Mouse (Mus musculus) CH12.LX (cell line): ENCODE measurements at regions not wholly inside any gene's neighbourhood (a gene's known extent, or its start where the extent isn't known, plus 50 kb on each side); places are given as distances from the start of the nearest gene placed in this dataset.

Source experiments
- DNase-seq: peaks from one replicate; pipeline ENCODE4 v3.0.0-alpha.2; 2013; ENCODE audit errors: extremely low read depth
- H3K27ac ChIP-seq: 2 replicates; pipeline ENCODE4 v1.5.1; 2012; ENCODE audit warnings: low read depth, mild to moderate bottlenecking, control low read depth, moderate library complexity; ENCODE audit not compliant: insufficient read depth
- H3K27me3 ChIP-seq: replicated peaks from 2 replicates; pipeline ENCODE3; 2012; ENCODE audit warnings: inconsistent platforms
- H3K36me3 ChIP-seq, 2 experiments: replicated peaks in 1 of 2; 2 replicates each; pipeline versions ENCODE3 to v1.6.1; 2012; ENCODE audit warnings: inconsistent platforms in 1 of 2, low read length in 1 of 2, mild to moderate bottlenecking in 1 of 2, mixed read lengths in 1 of 2, moderate library complexity in 1 of 2; ENCODE audit not compliant: control insufficient read depth in 1 of 2, insufficient read depth in 1 of 2
- H3K4me1 ChIP-seq, 2 experiments: 2 replicates each; pipeline ENCODE4 v1.6.1; 2012; ENCODE audit warnings: inconsistent platforms in 1 of 2, moderate library complexity in 1 of 2; ENCODE audit not compliant: insufficient read depth in 2 of 2, control insufficient read depth in 1 of 2
- H3K4me2 ChIP-seq: 2 replicates; pipeline ENCODE4 v1.6.1; 2012; ENCODE audit warnings: low read depth, mild to moderate bottlenecking, control low read depth; ENCODE audit not compliant: poor library complexity, insufficient read depth, severe bottlenecking
- H3K4me3 ChIP-seq, 3 experiments: fragments of 150-350 bp in 1 of 3; sonication (generic) in 1 of 3; replicated peaks in 1 of 3; 2 replicates each; pipeline versions ENCODE3 to v1.5.1; 2011 to 2012; ENCODE audit warnings: low read depth in 2 of 3, low read length in 2 of 3, mild to moderate bottlenecking in 2 of 3, moderate library complexity in 2 of 3, control low read depth in 1 of 3, improper control_type of control experiment in 1 of 3, inconsistent platforms in 1 of 3, mixed read lengths in 1 of 3; ENCODE audit not compliant: poor library complexity in 1 of 3
- H3K79me2 ChIP-seq: replicated peaks from 2 replicates; pipeline ENCODE4 v1.6.1; 2012; ENCODE audit warnings: mild to moderate bottlenecking, moderate library complexity; ENCODE audit not compliant: control insufficient read depth, poor library complexity, insufficient read depth, severe bottlenecking; ENCODE audit errors: extremely low read depth
- H3K9ac ChIP-seq: 2 replicates; pipeline ENCODE4 v1.6.1; 2012; ENCODE audit warnings: low read depth, mild to moderate bottlenecking, control low read depth, moderate library complexity; ENCODE audit not compliant: insufficient read depth
- H3K9me3 ChIP-seq: replicated peaks from 2 replicates; pipeline ENCODE3; 2012; ENCODE audit warnings: low read length, inconsistent platforms, mixed read lengths
- BHLHE40 ChIP-seq: IDR thresholded peaks from 2 replicates; pipeline ENCODE4 v1.6.1; 2011; ENCODE audit warnings: mild to moderate bottlenecking, low read depth, low read length, improper control_type of control experiment
- CHD2 ChIP-seq: IDR thresholded peaks from 2 replicates; pipeline ENCODE4 v1.6.1; 2011; ENCODE audit warnings: low read length, improper control_type of control experiment
- CTCF ChIP-seq, 2 experiments: IDR thresholded peaks in 1 of 2; conservative IDR thresholded peaks in 1 of 2; 2 replicates each; pipeline ENCODE4 v1.5.1; 2011 to 2012; ENCODE audit warnings: low read depth in 2 of 2, low read length in 2 of 2, improper control_type of control experiment in 1 of 2, inconsistent platforms in 1 of 2, mild to moderate bottlenecking in 1 of 2, moderate library complexity in 1 of 2
- ELF1 ChIP-seq: IDR thresholded peaks from 2 replicates; pipeline ENCODE4 v1.6.1; 2014; ENCODE audit warnings: low read depth, mild to moderate bottlenecking, inconsistent platforms, low read length, improper control_type of control experiment
- GABPA ChIP-seq: IDR thresholded peaks from 2 replicates; pipeline ENCODE4 v1.6.1; 2012; ENCODE audit warnings: low read depth, low read length, improper control_type of control experiment, inconsistent platforms; ENCODE audit not compliant: insufficient replicate concordance
- HCFC1 ChIP-seq: IDR thresholded peaks from 2 replicates; pipeline ENCODE4 v1.6.1; 2012; ENCODE audit warnings: low read depth, mild to moderate bottlenecking, inconsistent platforms, low read length, improper control_type of control experiment
- IRF4 ChIP-seq: IDR thresholded peaks from 2 replicates; pipeline ENCODE4 v1.6.1; 2014; ENCODE audit warnings: low read depth, mild to moderate bottlenecking, inconsistent platforms, low read length, improper control_type of control experiment
- JUN ChIP-seq: IDR thresholded peaks from 2 replicates; pipeline ENCODE4 v1.6.1; 2011; ENCODE audit warnings: low read depth, mild to moderate bottlenecking, low read length, improper control_type of control experiment, moderate library complexity; ENCODE audit not compliant: insufficient read depth
- KAT2A ChIP-seq: IDR thresholded peaks from 2 replicates; pipeline ENCODE4 v1.6.1; 2012; ENCODE audit warnings: low read length, improper control_type of control experiment, inconsistent platforms; ENCODE audit not compliant: insufficient replicate concordance
- MAFK ChIP-seq: IDR thresholded peaks from 2 replicates; pipeline ENCODE4 v1.6.1; 2011; ENCODE audit warnings: low read length, improper control_type of control experiment; ENCODE audit not compliant: insufficient replicate concordance
- MEF2A ChIP-seq: IDR thresholded peaks from 2 replicates; pipeline ENCODE4 v1.6.1; 2014; ENCODE audit warnings: low read depth, mild to moderate bottlenecking, inconsistent platforms, low read length, improper control_type of control experiment, borderline replicate concordance
- MXI1 ChIP-seq: IDR thresholded peaks from 2 replicates; pipeline ENCODE4 v1.6.1; 2011; ENCODE audit warnings: mild to moderate bottlenecking, low read depth, low read length, improper control_type of control experiment
- MYC ChIP-seq: IDR thresholded peaks from 2 replicates; pipeline ENCODE4 v1.6.1; 2011; ENCODE audit warnings: low read depth, mild to moderate bottlenecking, improper control_type of control experiment, low read length
- NELFE ChIP-seq: IDR thresholded peaks from 2 replicates; pipeline ENCODE4 v1.6.1; 2011; ENCODE audit warnings: low read depth, low read length, improper control_type of control experiment
- POLR2A ChIP-seq: IDR thresholded peaks from 2 replicates; pipeline ENCODE4 v1.6.1; 2011; ENCODE audit warnings: low read depth, mild to moderate bottlenecking, improper control_type of control experiment, low read length
- RAD21 ChIP-seq: IDR thresholded peaks from 2 replicates; pipeline ENCODE4 v1.6.1; 2011; ENCODE audit warnings: low read depth, mild to moderate bottlenecking, low read length, improper control_type of control experiment, moderate library complexity
- RCOR1 ChIP-seq: conservative IDR thresholded peaks from 2 replicates; pipeline ENCODE4 v1.6.1; 2012; ENCODE audit warnings: low read depth, mild to moderate bottlenecking, inconsistent platforms, low read length, improper control_type of control experiment
- SIN3A ChIP-seq: IDR thresholded peaks from 2 replicates; pipeline ENCODE4 v1.6.1; 2012; ENCODE audit warnings: low read length, improper control_type of control experiment, inconsistent platforms
- TBP ChIP-seq: conservative IDR thresholded peaks from 2 replicates; pipeline ENCODE4 v1.6.1; 2011; ENCODE audit warnings: low read depth, low read length, improper control_type of control experiment
- USF2 ChIP-seq: conservative IDR thresholded peaks from 2 replicates; pipeline ENCODE4 v1.6.1; 2011; ENCODE audit warnings: low read depth, low read length, improper control_type of control experiment
- ZMIZ1 ChIP-seq: IDR thresholded peaks from 2 replicates; pipeline ENCODE4 v1.6.1; 2012; ENCODE audit warnings: low read depth, mild to moderate bottlenecking, inconsistent platforms, low read length, improper control_type of control experiment
- dilution Hi-C: fragments of 300-500 bp; cut with MboI; formaldehyde crosslinking; loops from 2 replicates; pipeline ENCODE4 v1.14.3; 2020; ENCODE audit warnings: low sequenced_read_pairs; ENCODE audit not compliant: extremely low pct_unique_long_range_greater_than_20kb, extremely low pct_ligation_motif_present
- in situ Hi-C: fragments of 300-500 bp; cut with MboI; formaldehyde crosslinking; loops from 3 replicates; pipeline ENCODE4 v1.14.3; 2019; ENCODE audit warnings: low sequenced_read_pairs, low pct_ligation_motif_present, low pct_unique_long_range_greater_than_20kb, mixed read lengths

DNA sequence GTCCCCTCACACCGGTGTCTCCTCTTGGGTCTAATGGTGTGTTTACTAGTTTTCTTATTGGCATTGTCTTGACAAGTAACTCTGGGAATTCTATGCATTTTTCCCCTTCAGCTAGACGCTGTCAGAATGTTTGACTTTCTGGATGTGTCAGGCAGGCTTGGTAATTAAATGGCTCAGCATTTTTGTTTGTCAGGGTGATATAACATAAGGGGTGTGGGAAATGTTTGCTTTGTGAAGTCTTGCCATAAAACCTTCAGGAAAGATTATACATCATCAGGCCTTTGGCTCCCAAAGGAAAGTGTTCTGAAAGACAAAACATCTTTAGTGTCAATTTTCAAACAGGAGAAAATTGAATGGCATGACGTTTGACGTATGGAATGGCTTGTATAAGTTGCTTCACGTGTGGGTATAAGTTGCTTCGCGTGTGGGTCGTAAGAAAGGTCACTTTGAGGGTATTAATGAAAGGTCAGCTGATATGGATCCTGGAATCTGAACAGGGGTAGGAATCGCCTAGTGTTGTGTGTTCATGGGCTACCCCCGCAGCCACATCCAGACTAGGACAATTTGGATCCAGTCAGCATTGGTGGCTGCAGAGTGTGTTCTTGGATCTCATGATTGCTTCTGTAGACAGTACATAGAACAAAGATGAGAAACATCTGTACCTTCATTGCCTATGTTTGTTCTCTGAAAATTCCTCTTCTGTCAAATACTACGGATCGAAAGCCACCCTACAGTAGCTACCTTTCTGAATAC lies 349.6 kb downstream of the Tmem232 start:
- Histone ChIP-seq H3K4me1 (no peaks in the 10 kb centered on the region; a peak in 1 of 4 replicates), H3K9ac (no peak overlapping the region), H3K36me3 (no peaks in the 10 kb centered on the region), H3K4me2 (no peak overlapping the region), H3K9me3 (no peaks in the 10 kb centered on the region), H3K79me2 (no peaks in the 10 kb centered on the region), H3K4me3 (no peak overlapping the region), H3K27ac (no peak overlapping the region), H3K27me3 (no peaks in the 10 kb centered on the region)
- DNase-seq = no peak
- in situ Hi-C loops = no loop called here
- dilution Hi-C loops = no loop called here
- TF ChIP-seq ELF1 (no peak), SIN3A (no peak), HCFC1 (no peak), KAT2A (no peak), MYC (no peak), BHLHE40 (no peak), MEF2A (no peak), CHD2 (no peak), RCOR1 (no peak)

DNA sequence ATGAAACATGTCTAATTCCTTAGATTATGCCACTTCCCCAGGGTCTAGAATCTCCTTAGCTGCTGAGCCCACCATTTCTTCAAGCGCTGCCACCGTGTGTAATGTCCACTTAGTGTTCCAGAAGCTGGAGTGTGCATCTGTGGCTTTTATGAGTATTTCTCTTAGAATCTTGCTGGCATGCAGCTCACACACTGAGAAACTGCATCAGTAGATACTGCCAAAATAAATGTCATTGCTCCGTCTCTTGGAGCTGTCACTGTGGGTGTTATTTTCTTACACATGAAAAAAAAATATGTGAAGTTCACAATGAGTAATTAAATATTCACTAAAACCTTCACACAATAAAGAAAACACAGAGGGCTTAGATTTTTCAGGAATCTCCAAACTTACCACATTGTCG lies 345.3 kb upstream of the 4930583I09Rik start:
- no peaks in the 10 kb centered on the region for H3K36me3 ChIP-seq
- H3K27ac ChIP-seq = no peak overlapping the region
- peaks cover 0 to 2% of the 10 kb centered on the region in 2 experiments; a peak in 1 of 4 replicates for H3K4me1 ChIP-seq
- dilution Hi-C loops (no loop called here), in situ Hi-C loops (no loop called here)
- no peak overlapping the region for H3K9ac ChIP-seq
- H3K4me2 ChIP-seq = no peak overlapping the region
- no peak overlapping the region for H3K4me3 ChIP-seq
- no peaks in the 10 kb centered on the region for H3K9me3 ChIP-seq
- no peak for TF ChIP-seq RCOR1
- no peak for TF ChIP-seq CHD2
- TF ChIP-seq CTCF (conservative IDR thresholded peaks at IDR 0.05 in 1 of 2, IDR thresholded peaks at IDR 0.05 in 1 of 2; ENCODE audit: low read depth in 2 of 2, low read length in 2 of 2) = no peak
- no peak for TF ChIP-seq MEF2A
- no peak for TF ChIP-seq MXI1
- no peak for TF ChIP-seq NELFE
- no peak for TF ChIP-seq TBP
- TF ChIP-seq RAD21 = no peak
- no peak for TF ChIP-seq MYC
- no peak for TF ChIP-seq MAFK
- no peak for TF ChIP-seq BHLHE40
- TF ChIP-seq IRF4 = no peak
- no peak for TF ChIP-seq POLR2A
- no peak for TF ChIP-seq ELF1
- TF ChIP-seq GABPA = no peak
- TF ChIP-seq ZMIZ1 = no peak
- no peak for TF ChIP-seq JUN
- no peak for TF ChIP-seq USF2
- no peak for DNase-seq
- no peaks in the 10 kb centered on the region for H3K79me2 ChIP-seq
- H3K27me3 ChIP-seq = no peaks in the 10 kb centered on the region
